Mouse (Mus musculus): ENCODE results near the gene Rab11fip2. TPM values are rescaled to one million over a fixed set of nuclear protein-coding genes. Genes with fewer than 3 reads are reported as not detected.

Gene Rab11fip2
- total and polyA plus RNA-seq, 2 experiments from 2014 or later: 2.3 to 8.3 TPM

- no peaks in the 10 kb centered on the region for H3K36me3 ChIP-seq (replicated peaks; ENCODE audit: control insufficient read depth, insufficient read depth, low read length)
- no peak for ATAC-seq (ENCODE audit: insufficient read depth, low read depth)
- no peak overlapping the region for H3K4me2 ChIP-seq (ENCODE audit: low read depth, low read length)
- H3K4me1 ChIP-seq (ENCODE audit: control insufficient read depth, insufficient read depth): no peaks in the 10 kb centered on the region
- 71% methylated on average over 3 of the region's 3 CpGs for WGBS
- H3K27me3 ChIP-seq (ENCODE audit: control insufficient read depth, insufficient read depth, low read length): no peaks in the 10 kb centered on the region
- no peak for DNase-seq (ENCODE audit: low spot score)
- H3K9me3 ChIP-seq (replicated peaks; ENCODE audit: control insufficient read depth, low read length): no peaks in the 10 kb centered on the region
- H3K4me3 ChIP-seq (ENCODE audit: low read depth, low read length): no peak overlapping the region
- no peak overlapping the region for H3K27ac ChIP-seq (ENCODE audit: low read depth)
- TF ChIP-seq CTCF (IDR thresholded peaks at IDR 0.05; ENCODE audit: low read depth): no peak
- TF ChIP-seq EP300 (IDR thresholded peaks at IDR 0.05; ENCODE audit: low read depth): no peak
- H3K9ac ChIP-seq (replicated peaks; ENCODE audit: low read depth, low read length): no peak overlapping the region
Observed at GRCm38 (mm10) chr19:59853061-59853460, 90.4 kb downstream of the Rab11fip2 start.
